Mouse (Mus musculus) G1E-ER4 (cell line): ENCODE measurements around the gene Ceacam16. TPM values are rescaled to one million over a fixed set of nuclear protein-coding genes. Genes with fewer than 3 reads are reported as not detected.

ENCODE experiments used
- GATA1 ChIP-seq: IDR thresholded peaks from one replicate; pipeline ENCODE4 v1.8.0; 2012; ENCODE audit warnings: low read length, inconsistent platforms
- polyA plus RNA-seq: library from polyadenylated mRNA; stranded (reverse); fragments of >175 nt; gene quantifications from 2 replicates; pipeline ENCODE4 v1.2.3, GENCODE M21; 2012

Ceacam16 gene
- polyA plus RNA-seq, 1 experiment = 1.3 TPM

DNA sequence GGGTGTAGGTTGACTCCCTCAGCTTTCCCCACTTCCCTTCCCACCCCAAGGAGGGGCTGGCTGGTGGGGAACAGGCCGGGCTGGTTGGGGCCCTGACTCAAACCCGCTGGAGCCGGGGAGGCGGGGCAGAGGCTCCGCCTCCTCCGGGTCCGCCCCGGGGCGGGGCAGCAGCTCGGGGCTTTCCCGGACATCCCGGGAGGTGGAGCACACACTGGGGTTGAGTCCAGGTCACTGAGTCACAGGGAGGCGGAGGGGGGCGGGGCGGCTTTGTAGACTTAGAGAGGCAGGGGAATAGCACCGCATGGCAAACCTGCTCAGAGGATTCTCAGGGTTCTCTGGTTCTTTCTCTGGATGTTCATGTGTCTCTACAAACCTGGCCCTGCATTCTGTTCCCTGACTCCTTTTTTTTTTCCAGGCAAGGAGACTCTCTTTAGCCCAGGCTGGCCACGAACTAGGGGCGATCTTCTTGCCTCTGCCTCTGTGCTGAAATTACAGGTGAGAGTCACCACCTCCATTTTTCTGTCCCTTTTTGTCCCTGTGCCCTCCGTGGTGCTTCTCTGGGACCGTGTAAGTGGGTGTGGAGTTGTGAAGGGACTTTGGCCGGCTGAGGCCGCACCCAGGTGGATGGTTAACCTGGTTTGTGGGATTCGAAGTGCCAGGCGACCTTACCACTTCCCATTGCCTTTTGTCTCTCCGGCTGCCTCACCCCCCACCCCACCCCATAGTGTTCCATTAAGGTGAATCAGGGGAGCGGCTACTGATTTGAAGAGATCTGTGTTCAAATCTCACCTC, 36.7 kb downstream of the Ceacam16 start:
- TF ChIP-seq GATA1 = no peak

DNA sequence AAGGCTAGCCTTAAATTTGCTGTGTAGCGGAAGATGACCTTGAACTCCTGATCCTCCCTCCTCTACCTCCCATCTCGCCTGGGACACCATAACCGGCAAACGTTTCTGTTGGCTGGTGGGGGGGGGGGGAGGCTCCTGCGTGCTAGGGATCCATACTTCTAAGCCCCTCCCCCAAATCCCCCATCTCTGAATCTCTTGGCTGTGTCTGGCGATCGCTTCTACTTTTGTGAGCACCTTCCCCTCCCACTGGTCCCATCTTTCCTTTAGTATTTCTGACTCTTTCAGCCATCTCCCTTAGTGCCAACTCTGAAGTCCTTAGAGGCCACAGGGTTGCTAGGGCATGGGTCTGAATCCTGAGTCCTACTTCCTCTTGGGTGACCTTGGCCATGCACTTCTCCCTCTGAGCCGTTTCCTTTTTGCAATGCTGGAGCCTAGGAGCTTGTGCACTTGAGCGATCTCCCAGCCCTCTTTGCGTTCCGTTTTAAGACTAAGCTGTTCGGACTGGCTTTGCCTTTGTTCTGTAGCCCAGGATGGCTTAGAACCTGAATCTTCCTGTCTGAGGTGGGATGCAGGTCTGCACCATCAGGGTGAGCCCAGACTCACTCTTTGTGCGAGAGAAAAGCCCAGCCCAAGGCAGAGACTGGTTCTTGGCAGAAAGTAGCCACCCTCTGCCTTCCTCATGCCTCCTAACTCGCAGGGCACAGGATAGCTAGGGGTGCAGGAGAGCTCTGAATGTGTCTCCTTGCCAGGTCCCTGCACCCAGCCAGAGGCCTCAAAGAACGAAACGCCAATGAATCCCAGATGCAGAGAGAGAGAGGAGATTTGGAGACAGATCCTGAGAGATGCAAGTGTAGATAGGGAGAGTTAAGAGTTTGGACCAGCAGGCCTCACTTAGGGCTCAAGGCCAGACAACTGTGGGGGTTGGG, 37.6 kb downstream of the Ceacam16 start:
- no peak for TF ChIP-seq GATA1

DNA sequence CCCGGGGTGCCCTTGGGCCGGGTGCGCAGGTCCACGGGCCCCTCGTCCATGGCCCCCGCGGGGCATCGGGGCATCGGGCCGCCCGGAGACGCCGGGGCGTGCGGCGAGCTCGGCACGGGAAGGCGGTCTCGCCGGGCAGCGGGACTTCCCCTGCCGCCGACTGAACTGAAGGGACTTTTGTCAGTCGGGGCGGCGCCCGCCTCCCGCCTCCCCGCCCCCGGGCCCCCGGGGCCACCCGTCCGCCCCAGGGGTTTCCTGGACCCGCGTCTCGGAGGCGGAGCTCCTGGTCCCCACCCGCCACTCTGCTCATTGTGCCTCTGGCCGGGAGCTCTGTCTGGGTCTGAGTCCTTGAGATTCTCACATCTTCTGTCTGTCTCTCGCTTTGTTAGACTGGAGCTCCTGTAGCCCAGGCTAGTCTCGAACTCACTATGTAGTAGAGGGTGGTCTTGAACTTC, 38.5 kb downstream of the Ceacam16 start, which contains the start of gene Bcl3:
Gene Bcl3, minus strand, starts transcription at position 167 of the 455 bp plus-strand sequence.
- no peak for TF ChIP-seq GATA1

DNA sequence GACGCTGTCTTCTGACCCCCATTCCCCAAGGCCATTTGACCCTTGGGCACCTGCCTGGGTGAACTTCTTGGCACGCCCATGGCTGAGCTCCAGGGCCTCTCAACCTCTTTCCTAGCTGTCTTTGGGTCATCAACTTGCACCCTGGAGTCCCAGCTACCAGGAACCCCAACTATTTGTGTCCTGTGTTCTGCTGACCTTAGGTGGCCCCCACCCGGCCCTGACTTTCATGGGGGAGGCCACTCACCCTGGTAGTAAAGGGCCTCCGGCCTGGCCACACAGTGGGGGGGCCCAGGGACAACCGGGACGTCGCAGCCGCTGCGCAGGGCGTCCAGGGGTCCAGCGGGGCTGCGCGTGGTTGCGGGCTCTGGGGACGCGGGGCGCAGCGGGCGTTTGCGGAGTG, 38.9 kb downstream of the Ceacam16 start:
- no peak for TF ChIP-seq GATA1

DNA sequence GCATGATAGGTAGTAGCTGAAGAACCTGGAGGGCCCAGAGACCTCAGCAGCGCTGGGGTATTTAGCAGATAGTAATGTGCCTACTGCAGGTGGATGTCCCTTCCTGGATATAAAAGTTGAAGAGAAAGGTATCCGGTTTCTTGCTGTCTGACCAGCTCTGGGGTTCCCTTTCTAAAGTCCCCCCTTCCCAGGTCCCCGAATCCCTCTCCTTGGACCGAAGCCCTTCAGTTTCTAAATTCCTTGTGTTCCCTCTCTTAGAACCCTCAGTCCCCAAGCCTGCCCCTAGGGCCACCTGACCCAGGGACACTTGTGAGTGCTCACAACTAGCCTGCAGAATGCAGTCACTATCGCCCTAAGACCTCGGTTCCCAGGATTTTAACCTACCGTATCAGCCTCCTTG, 39.5 kb downstream of the Ceacam16 start:
- no peak for TF ChIP-seq GATA1

DNA sequence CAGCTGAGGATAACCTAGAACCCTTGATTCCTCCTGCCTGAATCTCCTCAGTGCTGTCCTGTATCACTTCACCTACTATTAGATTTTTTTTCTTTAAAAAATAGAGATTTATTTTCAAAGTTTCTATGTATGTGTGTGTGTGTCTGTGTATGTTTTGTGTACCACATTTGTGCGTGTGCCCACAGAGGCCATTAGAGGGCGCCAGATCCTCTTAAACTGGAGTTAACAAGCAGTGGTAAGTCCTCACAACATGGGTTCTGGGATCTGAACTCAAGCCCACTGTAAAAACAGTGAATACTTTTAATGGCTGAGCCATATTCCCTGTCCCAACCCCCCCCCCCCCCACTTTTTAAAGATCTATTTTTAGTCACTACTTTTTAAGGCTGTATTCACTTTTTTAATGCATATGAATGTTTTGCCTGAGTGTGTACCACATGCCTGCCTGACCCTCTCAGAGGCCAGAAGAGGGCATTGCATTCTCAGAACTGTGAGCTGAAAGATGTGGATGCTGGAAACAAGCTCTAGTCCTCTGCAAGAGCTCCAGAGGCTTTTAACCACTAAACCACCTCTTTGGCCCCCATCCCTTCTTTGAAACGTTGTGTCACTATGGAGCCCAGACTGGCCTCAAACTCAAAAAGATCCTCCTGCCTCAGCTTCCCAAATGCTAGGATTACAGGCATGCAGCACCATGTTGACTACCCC, 40.6 kb downstream of the Ceacam16 start:
- no peak for TF ChIP-seq GATA1

DNA sequence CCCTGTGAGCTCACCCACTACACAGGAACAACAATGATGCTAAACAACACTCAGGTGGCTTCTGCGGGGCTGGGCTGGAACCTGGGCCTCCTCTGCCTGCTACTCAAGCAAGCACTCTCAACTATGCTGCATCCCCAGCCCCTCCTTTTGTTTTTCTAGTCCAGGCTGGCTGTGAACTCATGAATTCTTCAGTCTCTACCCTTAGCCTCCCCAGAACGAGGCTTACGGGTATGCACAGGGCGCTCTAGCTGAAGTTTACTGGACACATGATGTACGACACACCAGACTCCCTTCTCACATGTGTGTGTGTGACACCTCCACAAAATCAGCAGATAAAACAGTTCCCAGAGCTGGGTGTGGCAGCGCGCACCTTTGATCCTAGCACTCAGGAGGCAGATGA, 42.2 kb downstream of the Ceacam16 start:
- TF ChIP-seq GATA1 = no peak

DNA sequence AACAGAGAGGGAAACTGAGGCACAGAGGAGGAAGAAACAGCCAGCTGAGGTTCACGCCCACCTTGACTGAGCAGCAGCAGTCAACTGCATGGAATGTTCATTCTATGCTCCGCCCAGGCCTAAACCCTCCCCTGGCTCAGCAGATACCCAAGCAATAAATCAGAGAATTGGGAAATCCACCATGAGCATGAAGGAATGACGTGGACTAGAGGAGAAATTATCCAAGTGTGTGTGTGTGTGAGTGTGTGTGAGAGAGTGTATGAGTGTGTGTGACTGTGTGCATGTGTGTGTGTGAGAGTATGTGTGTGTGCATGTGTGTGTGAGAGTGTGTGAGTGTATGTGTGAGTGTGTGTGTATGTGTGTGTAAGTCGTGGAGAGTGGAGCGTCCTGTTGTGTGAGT, 42.7 kb downstream of the Ceacam16 start:
- no peak for TF ChIP-seq GATA1

DNA sequence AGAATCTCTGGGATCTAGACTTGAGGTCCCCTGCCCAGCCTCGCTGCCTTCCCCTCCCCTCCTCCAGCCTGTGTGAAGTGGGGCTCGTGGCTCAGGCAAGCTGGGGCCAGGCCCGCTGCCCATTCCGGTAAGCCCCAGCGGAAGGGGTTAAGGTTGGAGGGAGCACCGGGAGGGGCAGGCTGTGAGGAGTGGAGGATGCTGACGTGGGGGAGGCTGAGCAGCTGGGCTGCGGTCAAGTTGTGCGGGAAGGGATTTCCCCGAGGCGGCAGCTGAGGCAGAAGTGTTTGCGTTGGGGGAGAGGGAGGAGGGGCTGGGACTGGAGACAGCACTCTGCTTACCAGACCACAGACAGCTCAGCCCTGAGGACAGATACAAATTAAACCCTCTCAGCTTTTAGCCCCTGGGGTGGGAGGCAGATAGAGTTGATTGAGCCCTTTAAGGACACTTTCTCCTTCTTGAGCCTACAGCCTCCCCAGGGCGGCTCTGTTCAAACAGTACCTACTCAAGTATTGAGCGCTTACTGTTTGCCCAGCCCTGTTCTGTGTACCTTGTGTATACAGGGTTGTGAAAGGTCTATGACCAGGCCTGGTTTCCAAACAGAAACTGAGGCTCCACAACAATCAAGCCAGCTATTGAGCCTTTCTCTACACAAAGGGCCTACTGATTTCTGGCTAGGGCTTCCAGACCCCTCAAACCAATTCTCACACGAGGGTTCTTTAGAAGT, 43.6 kb downstream of the Ceacam16 start:
- TF ChIP-seq GATA1 = no peak

DNA sequence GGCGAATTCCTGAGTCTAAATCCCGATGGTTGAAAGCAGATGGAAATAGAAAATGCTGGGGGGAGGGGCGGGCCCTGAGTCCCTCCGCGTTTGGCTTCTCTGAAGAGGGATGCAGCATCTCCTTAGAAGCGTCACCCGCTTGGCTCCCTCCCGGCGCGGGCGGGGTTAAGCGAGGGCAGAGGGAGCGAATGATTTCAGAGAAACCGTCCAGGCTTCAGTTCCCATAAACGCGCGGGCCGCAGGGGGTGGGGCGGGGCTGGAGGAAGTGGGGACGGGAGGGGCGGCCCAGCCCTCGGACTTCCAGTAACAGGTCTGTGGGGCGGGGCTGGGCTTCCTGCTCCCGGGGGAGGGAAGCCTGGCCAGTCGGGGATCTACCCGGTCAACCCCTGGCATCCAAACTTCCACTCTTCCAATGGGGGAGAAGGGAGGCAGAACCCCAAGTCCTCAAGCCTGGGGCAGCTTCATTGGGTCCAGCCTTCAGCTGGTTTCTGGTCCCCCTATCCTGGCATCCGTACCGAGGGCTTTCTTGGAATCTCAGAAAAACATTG, 44.8 kb downstream of the Ceacam16 start:
- no peak for TF ChIP-seq GATA1

DNA sequence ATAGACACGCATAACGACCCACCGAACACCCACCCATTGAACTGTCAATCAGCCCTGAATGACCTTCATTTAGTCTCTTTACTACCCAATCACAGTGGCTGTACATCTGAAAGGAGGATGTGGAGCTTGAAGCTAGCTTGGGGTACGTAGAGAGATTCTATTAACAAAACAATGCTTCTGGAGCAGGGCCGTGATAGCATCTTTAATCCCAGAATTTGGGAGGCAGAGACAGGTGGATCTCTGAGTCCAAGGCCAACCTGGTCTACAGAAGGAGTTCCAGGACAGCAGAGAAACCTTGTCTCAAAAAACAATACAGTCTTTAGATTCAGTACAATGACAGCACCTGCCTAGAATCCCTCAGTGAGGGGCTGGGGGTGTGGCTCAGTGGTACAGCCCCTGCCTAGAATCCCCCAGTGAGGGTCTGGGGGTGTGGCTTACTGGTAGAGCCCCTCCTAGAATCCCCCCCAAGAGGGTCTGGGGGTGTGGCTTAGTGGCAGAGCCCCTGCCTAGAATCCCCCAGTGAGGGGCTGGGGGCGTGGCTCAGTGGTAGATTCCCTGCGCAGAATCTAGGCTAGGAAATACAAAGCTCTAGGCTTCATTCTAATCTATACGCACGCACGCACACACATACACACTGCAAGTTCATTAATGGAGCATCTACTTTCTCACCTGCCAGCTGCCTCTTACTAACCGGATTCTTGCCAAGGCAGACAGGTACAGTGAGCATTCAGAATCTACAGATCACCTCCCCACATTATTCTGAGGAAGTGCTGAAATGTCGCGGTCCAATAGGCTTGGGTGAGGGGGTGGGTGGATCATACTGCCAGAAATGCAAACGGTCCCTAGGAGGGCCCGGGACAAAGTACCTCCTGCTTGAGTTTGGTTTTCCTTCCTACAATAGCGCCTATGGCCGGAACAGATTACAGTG, 45.5 kb downstream of the Ceacam16 start:
- no peak for TF ChIP-seq GATA1

DNA sequence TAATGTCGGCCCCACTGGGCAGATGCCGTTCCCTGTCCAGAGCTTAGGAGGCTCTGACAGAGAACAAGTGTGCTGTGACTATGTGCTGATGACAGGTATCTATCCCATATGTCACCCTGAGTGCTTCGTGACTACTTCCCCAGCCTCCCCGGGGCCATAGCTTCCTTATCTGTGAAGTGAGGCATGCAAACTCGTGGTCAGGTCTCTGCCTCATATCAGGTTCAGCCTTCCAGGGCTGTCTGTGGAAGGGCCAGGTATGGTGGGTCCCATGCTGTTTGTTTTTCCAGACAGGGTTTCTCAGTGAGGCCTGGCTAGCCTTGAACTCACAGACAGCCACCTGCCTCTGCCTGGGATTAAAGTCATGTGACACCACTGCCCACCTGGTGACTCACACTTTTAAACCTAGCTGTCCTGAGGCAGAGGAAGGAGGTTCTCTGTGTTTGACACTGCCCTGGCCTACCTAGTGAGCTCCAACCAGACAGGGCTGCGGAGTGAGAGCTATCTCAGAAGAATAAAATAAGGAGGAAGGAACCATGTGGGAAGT, 47.4 kb downstream of the Ceacam16 start:
- TF ChIP-seq GATA1 = no peak

DNA sequence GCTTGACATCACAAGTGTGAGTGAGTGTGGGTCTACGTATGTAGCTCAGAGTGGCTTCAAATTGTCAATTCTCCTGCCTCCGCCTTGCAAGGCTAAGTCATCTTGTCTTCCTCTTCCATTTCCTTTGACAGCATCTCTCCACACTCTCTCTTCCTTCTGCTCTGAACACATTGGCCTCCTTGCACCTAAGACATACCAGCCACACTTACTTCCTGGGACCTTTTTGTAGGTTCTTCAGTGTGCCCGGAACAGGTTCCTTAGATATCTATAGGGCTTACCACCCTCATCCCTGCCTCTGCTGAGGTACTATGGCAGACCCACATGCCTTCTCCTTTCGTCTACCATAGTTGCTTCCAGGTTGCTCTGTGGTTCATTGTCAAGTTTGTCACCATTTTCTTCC, 47.9 kb downstream of the Ceacam16 start:
- TF ChIP-seq GATA1 = no peak

DNA sequence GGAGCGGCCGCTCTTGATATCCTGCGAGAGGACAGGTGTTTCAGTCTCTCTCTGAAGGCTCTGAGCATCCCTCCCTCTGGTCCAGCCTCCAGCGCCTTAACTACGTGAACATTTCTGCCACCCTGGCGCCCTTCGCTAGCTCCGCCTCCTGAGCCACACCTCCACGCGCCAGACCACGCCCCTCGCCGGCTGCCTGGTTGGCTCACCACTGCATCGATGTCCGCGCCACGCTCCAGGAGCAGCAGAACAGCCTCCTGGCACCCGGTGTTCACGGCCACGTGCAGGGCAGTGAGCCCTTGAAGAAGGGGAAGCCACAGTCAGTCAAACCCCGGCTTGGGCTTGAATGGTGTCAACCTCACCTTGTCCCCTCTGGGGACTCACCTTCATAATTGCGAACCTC, 50.0 kb downstream of the Ceacam16 start:
- TF ChIP-seq GATA1 = no peak
